Mouse (Mus musculus) midbrain, postnatal 0 days (tissue): ENCODE results near the gene 2210010C04Rik. TPM values are rescaled to one million over a fixed set of nuclear protein-coding genes. Genes with fewer than 3 reads are reported as not detected.
A peak's percentile ranks its signal among the peaks of the same experiment; 100 is the strongest.

Experiments used
- ATAC-seq: fragments of 200-750 bp; cut with Nextera tagmentation; 2 replicates; pipeline ENCODE4 v1.8.0; 2017; ENCODE audit warnings: moderate number of reproducible peaks, mild to moderate bottlenecking, moderate TSS enrichment, moderate library complexity; ENCODE audit not compliant: low FRiP score
- DNase-seq: peaks from one replicate; pipeline ENCODE4 v3.0.0-alpha.2; 2015; ENCODE audit warnings: low spot score
- H3K27ac ChIP-seq: fragments of 300-500 bp; sonication (generic); 2 replicates; pipeline ENCODE4 v1.5.1; 2014; ENCODE audit warnings: low read depth, mild to moderate bottlenecking, low read length, mixed read lengths
- H3K27me3 ChIP-seq: fragments of 300-500 bp; sonication (generic); 2 replicates; pipeline ENCODE4 v1.6.1; 2014; ENCODE audit warnings: low read length, control low read depth, mixed read lengths; ENCODE audit not compliant: insufficient read depth
- H3K36me3 ChIP-seq: fragments of 300-500 bp; sonication (generic); 2 replicates; pipeline ENCODE4 v1.6.1; 2014; ENCODE audit warnings: low read length, control low read depth, mixed read lengths; ENCODE audit not compliant: insufficient read depth
- H3K4me1 ChIP-seq: fragments of 300-500 bp; sonication (generic); 2 replicates; pipeline ENCODE4 v1.6.1; 2014; ENCODE audit warnings: mild to moderate bottlenecking, control low read depth, antibody characterized with exemption, low read length, mixed read lengths; ENCODE audit not compliant: insufficient read depth
- H3K4me2 ChIP-seq: fragments of 300-500 bp; sonication (generic); 2 replicates; pipeline ENCODE4 v1.6.1; 2014; ENCODE audit warnings: low read depth, mild to moderate bottlenecking, low read length, mixed read lengths; ENCODE audit not compliant: poor library complexity, severe bottlenecking
- H3K4me3 ChIP-seq: fragments of 300-500 bp; sonication (generic); 2 replicates; pipeline ENCODE4 v1.5.1; 2014; ENCODE audit warnings: low read depth, mild to moderate bottlenecking, low read length, moderate library complexity
- H3K9ac ChIP-seq: fragments of 300-500 bp; sonication (generic); replicated peaks from 2 replicates; pipeline ENCODE4 v1.6.1; 2014; ENCODE audit warnings: mild to moderate bottlenecking, low read length, moderate library complexity, mixed read lengths; ENCODE audit not compliant: poor library complexity, severe bottlenecking
- H3K9me3 ChIP-seq: fragments of 300-500 bp; sonication (generic); 2 replicates; pipeline ENCODE4 v1.6.1; 2016; ENCODE audit warnings: low read length, control low read depth
- CTCF ChIP-seq: IDR thresholded peaks from 2 replicates; pipeline ENCODE4 v1.5.1; 2016; ENCODE audit warnings: antibody characterized with exemption, mild to moderate bottlenecking
- WGBS: fragments of 180-500 bp; shearing (Covaris S2); extraction: QIAGEN DNeasy Blood & Tissue Kit; methylation state at CpG from one replicate; pipeline ENCODE4 v1.1.7; 2014; 5-methylcytosine and 5-hydroxymethylcytosine counted together
- polyA plus RNA-seq: library from polyadenylated mRNA; unstranded; fragments of >200 nt; fragmentation: Nextera tagmentation; extraction: Ambion mirVana; gene quantifications from 2 replicates; pipeline ENCODE4 v1.2.1, GENCODE M21; 2015
- total RNA-seq: library from RNA; depleted of rRNA; stranded (reverse); fragments of >200 nt; gene quantifications from 2 replicates; pipeline ENCODE4 v1.2.3, GENCODE M21; 2014

2210010C04Rik gene
- total and polyA plus RNA-seq, 2 experiments from 2014 or later, result not detected

GRCm38 (mm10) chr6:41048602-41049001 is 13.3 kb upstream of the 2210010C04Rik start:
- H3K9ac ChIP-seq, result no peak overlapping the region
- H3K4me3 ChIP-seq, result no peak overlapping the region
- no peak overlapping the region for H3K27ac ChIP-seq
- WGBS, result 85% methylated on average over 1 of the region's 1 CpGs
- H3K4me1 ChIP-seq, result no peaks in the 10 kb centered on the region
- H3K9me3 ChIP-seq, result no peaks in the 10 kb centered on the region
- H3K27me3 ChIP-seq, result no peaks in the 10 kb centered on the region
- no peak for ATAC-seq
- DNase-seq, result no peak
- no peaks in the 10 kb centered on the region for H3K36me3 ChIP-seq
- TF ChIP-seq CTCF, result no peak
- no peak overlapping the region for H3K4me2 ChIP-seq

GRCm38 (mm10) chr6:41047961-41048360 is 12.7 kb upstream of the 2210010C04Rik start:
- WGBS, result 86% methylated on average over 1 of the region's 1 CpGs
- Histone ChIP-seq H3K4me2 (no peak overlapping the region), H3K27ac (no peak overlapping the region), H3K36me3 (no peaks in the 10 kb centered on the region), H3K9ac (no peak overlapping the region), H3K27me3 (no peaks in the 10 kb centered on the region), H3K4me1 (no peaks in the 10 kb centered on the region), H3K4me3 (no peak overlapping the region), H3K9me3 (no peaks in the 10 kb centered on the region)
- no peak for DNase-seq
- no peak for ATAC-seq
- TF ChIP-seq CTCF, result no peak

GRCm38 (mm10) chr6:41047202-41047601 is 11.9 kb upstream of the 2210010C04Rik start:
- Histone ChIP-seq H3K27ac (no peak overlapping the region), H3K9ac (no peak overlapping the region), H3K9me3 (no peaks in the 10 kb centered on the region), H3K4me2 (no peak overlapping the region), H3K36me3 (no peaks in the 10 kb centered on the region), H3K27me3 (no peaks in the 10 kb centered on the region), H3K4me3 (no peak overlapping the region), H3K4me1 (no peaks in the 10 kb centered on the region)
- DNase-seq, result no peak
- TF ChIP-seq CTCF, result no peak
- ATAC-seq, result no peak
- 91% methylated on average over 1 of the region's 1 CpGs for WGBS

- Histone ChIP-seq H3K4me1 (no peaks in the 10 kb centered on the region), H3K4me2 (no peak overlapping the region), H3K4me3 (no peak overlapping the region), H3K27ac (no peak overlapping the region), H3K9ac (no peak overlapping the region), H3K27me3 (no peaks in the 10 kb centered on the region), H3K36me3 (no peaks in the 10 kb centered on the region), H3K9me3 (no peaks in the 10 kb centered on the region)
- WGBS, result 70% methylated on average over 2 of the region's 2 CpGs
- DNase-seq, result no peak
- peak; percentile 47 for TF ChIP-seq CTCF
- ATAC-seq, result no peak
Observed at GRCm38 (mm10) chr6:41046553-41046952, 11.2 kb upstream of the 2210010C04Rik start.

GRCm38 (mm10) chr6:41044753-41045152 is 9.4 kb upstream of the 2210010C04Rik start:
- no peak overlapping the region for H3K27ac ChIP-seq
- no peak for ATAC-seq
- no peak for TF ChIP-seq CTCF
- no peak for DNase-seq
- H3K4me2 ChIP-seq, result no peak overlapping the region
- H3K9me3 ChIP-seq, result no peaks in the 10 kb centered on the region
- no peak overlapping the region for H3K4me3 ChIP-seq
- H3K27me3 ChIP-seq, result no peaks in the 10 kb centered on the region
- no peak overlapping the region for H3K9ac ChIP-seq
- H3K36me3 ChIP-seq, result no peaks in the 10 kb centered on the region
- no peaks in the 10 kb centered on the region for H3K4me1 ChIP-seq
- WGBS, result 88% methylated on average over 1 of the region's 1 CpGs

GRCm38 (mm10) chr6:41044314-41044713 is 9.0 kb upstream of the 2210010C04Rik start:
- Histone ChIP-seq H3K4me3 (no peak overlapping the region), H3K4me2 (no peak overlapping the region), H3K27ac (no peak overlapping the region), H3K27me3 (no peaks in the 10 kb centered on the region), H3K4me1 (no peaks in the 10 kb centered on the region), H3K36me3 (no peaks in the 10 kb centered on the region), H3K9ac (no peak overlapping the region), H3K9me3 (no peaks in the 10 kb centered on the region)
- DNase-seq, result no peak
- WGBS, result 77% methylated on average over 1 of the region's 1 CpGs
- TF ChIP-seq CTCF, result no peak
- ATAC-seq, result no peak
